Mouse (Mus musculus): Measurements from ENCODE around the gene Olfr1338. TPM values are rescaled to one million over a fixed set of nuclear protein-coding genes. Genes with fewer than 3 reads are reported as not detected.

Gene Olfr1338
- polyA plus RNA-seq (2012; rRNA removed), result not detected in 2 replicates

GRCm38 (mm10) chr4:118758637-118759036 is at the start of gene Olfr1338:
Gene Olfr1338, minus strand, starts transcription at chr4:118758737.

DNA sequence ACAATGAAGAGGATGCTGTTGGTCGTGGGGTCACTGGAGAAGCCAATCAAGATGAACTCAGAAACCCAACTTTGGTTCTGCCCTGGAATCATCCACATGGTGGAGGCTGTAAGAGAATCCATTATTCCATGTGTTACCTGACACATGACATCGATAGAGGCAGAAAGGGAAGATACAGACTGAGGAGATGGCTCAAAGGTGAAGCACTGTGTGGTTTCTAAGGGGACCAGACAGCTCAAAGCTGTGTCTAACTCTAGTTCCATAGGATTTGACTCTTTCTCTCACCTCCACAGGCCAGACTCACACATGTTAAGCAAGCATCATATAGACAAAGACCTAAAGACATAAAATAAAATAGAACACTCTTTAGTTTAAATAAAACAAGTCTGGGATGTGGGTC is 23.9 kb upstream of the Olfr1338 start, which contains the start of gene Olfr1337:
Gene Olfr1337, minus strand, starts transcription at position 101 of the 400 bp plus-strand sequence.

GRCm38 (mm10) chr4:118731875-118732274 is 26.7 kb downstream of the Olfr1338 start, which contains the start of gene Olfr1339:
Gene Olfr1339, plus strand, starts transcription at chr4:118732175.

DNA sequence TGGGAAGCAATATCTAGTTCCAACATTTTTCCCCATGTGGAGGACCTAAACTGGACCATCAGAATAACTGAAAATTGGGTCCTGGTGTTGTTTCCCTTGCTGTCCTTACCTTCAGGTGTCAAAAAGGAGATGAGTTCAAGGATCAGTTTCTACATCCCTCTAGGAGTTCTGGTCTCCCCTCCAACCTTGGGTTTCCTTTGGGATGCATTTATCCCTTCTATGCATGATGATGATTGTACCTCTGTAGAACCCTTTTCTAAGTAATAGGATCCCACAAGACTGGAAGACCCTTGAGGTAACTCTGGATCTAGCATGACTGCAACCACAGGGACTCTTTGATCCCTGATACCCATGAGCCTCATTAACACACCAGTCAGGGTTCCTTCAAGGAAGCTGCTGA is 38.7 kb downstream of the Olfr1338 start, which contains the start of gene Olfr1340:
Gene Olfr1340, plus strand, starts transcription at position 301 of the 400 bp plus-strand sequence.

DNA sequence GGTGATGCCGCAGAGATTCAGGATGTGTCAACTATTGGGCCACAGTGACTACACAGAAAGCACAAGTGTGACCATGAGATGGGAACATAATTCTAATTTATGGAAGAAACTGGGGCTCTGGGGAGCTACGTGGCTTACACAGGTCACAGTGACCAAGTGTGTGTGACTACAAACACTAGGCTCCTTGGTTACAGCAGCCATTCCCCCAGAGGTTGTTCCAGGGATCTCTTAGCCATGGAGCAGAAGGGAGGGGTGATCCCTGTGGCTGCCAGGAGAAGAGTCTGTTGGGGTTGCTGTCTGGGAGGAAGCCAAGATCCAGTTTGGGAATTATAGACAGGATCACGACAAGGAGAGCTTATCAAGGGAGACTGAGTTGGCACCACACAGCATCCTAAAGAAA is 55.3 kb downstream of the Olfr1338 start, which contains the start of gene Olfr1341:
Gene Olfr1341, plus strand, starts transcription at position 301 of the 400 bp plus-strand sequence.

Other genes with a start within 250 kb of the Olfr1338 start
- 9.2 TPM in 2 replicates for gene 2610528J11Rik, start 231.7 kb downstream of the Olfr1338 start, polyA plus RNA-seq (2012; rRNA removed)
- gene Tmem125, start 214.7 kb downstream of the Olfr1338 start, polyA plus RNA-seq (2012; rRNA removed), result 4.2 and 5.6 TPM in 2 replicates
- gene Cfap57, start 138.0 kb downstream of the Olfr1338 start, polyA plus RNA-seq (2012; rRNA removed), result 0.26 and 0.44 TPM in 2 replicates
- 38.1 and 38.9 TPM in 2 replicates for gene Ebna1bp2, start 137.9 kb downstream of the Olfr1338 start, polyA plus RNA-seq (2012; rRNA removed)
- not detected in 2 replicates for gene Olfr62, start 99.8 kb downstream of the Olfr1338 start, polyA plus RNA-seq (2012; rRNA removed)
- gene Olfr1342, start 66.0 kb downstream of the Olfr1338 start, polyA plus RNA-seq (2012; rRNA removed), result not detected in 2 replicates
- gene Olfr1341, start 55.2 kb downstream of the Olfr1338 start, polyA plus RNA-seq (2012; rRNA removed), result not detected in 2 replicates
- gene Olfr1340, start 38.6 kb downstream of the Olfr1338 start, polyA plus RNA-seq (2012; rRNA removed), result not detected in 2 replicates
- not detected in 2 replicates for gene Olfr1339, start 26.6 kb downstream of the Olfr1338 start, polyA plus RNA-seq (2012; rRNA removed)
- not detected in 2 replicates for gene Olfr1337, start 23.8 kb upstream of the Olfr1338 start, polyA plus RNA-seq (2012; rRNA removed)
- gene Olfr1335, start 51.2 kb upstream of the Olfr1338 start, polyA plus RNA-seq (2012; rRNA removed), result not detected in 2 replicates
- not detected in 2 replicates for gene Olfr1333, start 77.5 kb upstream of the Olfr1338 start, polyA plus RNA-seq (2012; rRNA removed)
- gene Olfr1331, start 105.9 kb upstream of the Olfr1338 start, polyA plus RNA-seq (2012; rRNA removed), result not detected in 2 replicates
- not detected in 2 replicates for gene Olfr1330, start 129.9 kb upstream of the Olfr1338 start, polyA plus RNA-seq (2012; rRNA removed)
- not detected in 2 replicates for gene Olfr1329, start 158.7 kb upstream of the Olfr1338 start, polyA plus RNA-seq (2012; rRNA removed)
- not detected in 2 replicates for gene Olfr1328, start 179.9 kb upstream of the Olfr1338 start, polyA plus RNA-seq (2012; rRNA removed)
- not detected in 2 replicates for gene Lao1, start 202.8 kb upstream of the Olfr1338 start, polyA plus RNA-seq (2012; rRNA removed)